Mouse (Mus musculus) liver, postnatal 0 days (tissue): ENCODE results near the gene Macf1.

ENCODE experiments used
- CTCF ChIP-seq: sonication (generic); IDR thresholded peaks from 2 replicates; pipeline ENCODE4 v1.5.1; 2016; ENCODE audit warnings: antibody characterized with exemption, low read depth
- EP300 ChIP-seq: IDR thresholded peaks from 2 replicates; pipeline ENCODE4 v1.6.1; 2016; ENCODE audit warnings: antibody characterized with exemption, low read depth, mild to moderate bottlenecking

GRCm38 (mm10) chr4:123587616-123588015, 96.5 kb downstream of the Macf1 start:
- TF ChIP-seq CTCF (no peak), EP300 (no peak)
